Mouse (Mus musculus) ES-Bruce4 (cell line): ENCODE data around the gene Entpd1.

Experiments used
- CTCF ChIP-seq: IDR thresholded peaks from one replicate; pipeline ENCODE4 v1.8.1; 2011; ENCODE audit warnings: low read depth, low read length
- POLR2A ChIP-seq: IDR thresholded peaks from one replicate; pipeline ENCODE4 v1.8.1; 2011; ENCODE audit warnings: low read length; ENCODE audit not compliant: insufficient read depth

- TF ChIP-seq POLR2A (no peak), CTCF (no peak)
Measured at GRCm38 (mm10) chr19:40712889-40713628, 100.9 kb downstream of the Entpd1 start.
